Comparison of ENCODE assay signal across 8 mouse cellular contexts in genomic region chr19:5423561-5423960, GRCm38 (mm10). TPM values are rescaled to one million over a fixed set of nuclear protein-coding genes. Genes with fewer than 3 reads are reported as not detected.
A peak's percentile ranks its signal among the peaks of the same experiment; 100 is the strongest.
DNase-seq lines count a peak whose midpoint lies in the region; ATAC-seq and TF ChIP-seq lines count a peak whose summit lies in the region.

No protein-coding gene starts in this region.

- DNase-seq in kidney, postnatal 36 days, result no peak
- DNase-seq in cerebellum, adult 2 months, result peak in 1 of 2 experiments; percentile 37
- no peak for DNase-seq in liver, postnatal 0 days
- DNase-seq in T-cell, adult 2 months (ENCODE audit: low spot score), result no peak
- no peak for DNase-seq in B cell, adult 2 months
- DNase-seq in thymus, postnatal 10 days (ENCODE audit: low spot score in 2 of 2), result no peak

- H3K27me3 ChIP-seq in kidney, embryonic 15.5 days, result no peaks in the 10 kb centered on the region
- H3K27me3 ChIP-seq in cerebellum, adult 2 months (ENCODE audit: control insufficient read depth, insufficient read depth, low read length), result no peaks in the 10 kb centered on the region
- no peaks in the 10 kb centered on the region for H3K27me3 ChIP-seq in heart, embryonic 15.5 days
- H3K27me3 ChIP-seq in liver, postnatal 0 days (ENCODE audit: insufficient read depth, low read length), result no peaks in the 10 kb centered on the region

- peak overlapping the region; percentile 82 for H3K9ac ChIP-seq in kidney, embryonic 15.5 days
- peak overlapping the region; percentile 89 for H3K9ac ChIP-seq in heart, embryonic 15.5 days
- peak overlapping the region; percentile 94 for H3K9ac ChIP-seq in liver, postnatal 0 days (replicated peaks)

- H3K27ac ChIP-seq in kidney, embryonic 15.5 days, result peak overlapping the region; percentile 95
- peak overlapping the region; percentile 20; the same call in 1 of the 2 replicates for H3K27ac ChIP-seq in cerebellum, adult 2 months (ENCODE audit: insufficient read depth, low read length)
- H3K27ac ChIP-seq in heart, embryonic 15.5 days, result peak overlapping the region; percentile 95
- H3K27ac ChIP-seq in liver, postnatal 0 days (ENCODE audit: low read depth), result peak overlapping the region; percentile 92

- H3K36me3 ChIP-seq in kidney, embryonic 15.5 days, result peaks cover 58% of the 10 kb centered on the region
- peaks cover 30% of the 10 kb centered on the region for H3K36me3 ChIP-seq in heart, embryonic 15.5 days
- peaks cover 31% of the 10 kb centered on the region for H3K36me3 ChIP-seq in liver, postnatal 0 days (replicated peaks; ENCODE audit: insufficient read depth, low read length)

- no peak for TF ChIP-seq EP300 in liver, postnatal 0 days (IDR thresholded peaks at IDR 0.05; ENCODE audit: low read depth)

- H3K4me3 ChIP-seq in kidney, embryonic 15.5 days (replicated peaks), result peak overlapping the region; percentile 86
- peak overlapping the region; percentile 86 for H3K4me3 ChIP-seq in cerebellum, adult 2 months (replicated peaks; ENCODE audit: insufficient read depth, low read depth, low read length)
- peak overlapping the region; percentile 83 for H3K4me3 ChIP-seq in heart, embryonic 15.5 days
- peak overlapping the region; percentile 93 for H3K4me3 ChIP-seq in liver, postnatal 0 days (ENCODE audit: low read depth, low read length)

- peak overlapping the region; percentile 79 for H3K4me2 ChIP-seq in kidney, embryonic 15.5 days
- H3K4me2 ChIP-seq in heart, embryonic 15.5 days, result peak overlapping the region; percentile 91
- peak overlapping the region; percentile 97 for H3K4me2 ChIP-seq in liver, postnatal 0 days (ENCODE audit: low read depth, low read length)

- H3K4me1 ChIP-seq in kidney, embryonic 15.5 days, result peaks cover 38% of the 10 kb centered on the region
- H3K4me1 ChIP-seq in cerebellum, adult 2 months (ENCODE audit: control insufficient read depth, insufficient read depth, low read length), result peaks cover 33% of the 10 kb centered on the region
- H3K4me1 ChIP-seq in heart, embryonic 15.5 days (replicated peaks), result peaks cover 30% of the 10 kb centered on the region
- peaks cover 22% of the 10 kb centered on the region for H3K4me1 ChIP-seq in liver, postnatal 0 days (ENCODE audit: insufficient read depth)

- 63% methylated on average over 12 of the region's 12 CpGs for WGBS in kidney, embryonic 15.5 days
- WGBS in cerebellum, adult 2 months, result 43% methylated on average over 12 of the region's 12 CpGs
- WGBS in heart, embryonic 15.5 days, result 67% methylated on average over 12 of the region's 12 CpGs
- WGBS in liver, postnatal 0 days (ENCODE audit: insufficient replicate concordance), result 56% methylated on average over 12 of the region's 12 CpGs

- no peak for ATAC-seq in kidney, embryonic 15.5 days (replicated peaks; ENCODE audit: low FRiP score)
- no peak for ATAC-seq in heart, embryonic 15.5 days (replicated peaks; ENCODE audit: insufficient number of reproducible peaks, insufficient read depth, low FRiP score, low read depth)
- ATAC-seq in liver, postnatal 0 days, result no peak

- TF ChIP-seq POLR2A in cerebellum, adult 2 months (IDR thresholded peaks at IDR 0.05; ENCODE audit: borderline replicate concordance, insufficient read depth, low read length), result no peak

- no peaks in the 10 kb centered on the region for H3K9me3 ChIP-seq in kidney, embryonic 15.5 days (replicated peaks)
- no peaks in the 10 kb centered on the region for H3K9me3 ChIP-seq in heart, embryonic 15.5 days (replicated peaks)
- no peaks in the 10 kb centered on the region for H3K9me3 ChIP-seq in liver, postnatal 0 days (ENCODE audit: low read length)

- no peak for TF ChIP-seq CTCF in cerebellum, adult 2 months (IDR thresholded peaks at IDR 0.05; ENCODE audit: borderline replicate concordance, insufficient read depth, low read depth, low read length)
- TF ChIP-seq CTCF in liver, postnatal 0 days (IDR thresholded peaks at IDR 0.05; ENCODE audit: low read depth), result no peak

RNA-seq across cellular contexts. Expression of gene Drap1, which starts 1.2 kb away (rescaled TPM):
- 248 and 250 TPM in 2 replicates for polyA plus RNA-seq in kidney, embryonic 15.5 days (2015; fragmentation: Nextera tagmentation; extraction: Ambion mirVana)
- 281 and 309 TPM in 2 replicates for polyA plus RNA-seq in cerebellum, adult 2 months (2012; rRNA removed)
- polyA plus RNA-seq in heart, embryonic 15.5 days (2015; fragmentation: Nextera tagmentation; extraction: Ambion mirVana), result 205 and 220 TPM in 2 replicates
- 71.5 and 74.2 TPM in 2 replicates for polyA plus RNA-seq in liver, postnatal 0 days (2015; fragmentation: Nextera tagmentation; extraction: Ambion mirVana)

RNA-seq across cellular contexts. Expression of gene AI837181, which starts 1.4 kb away (rescaled TPM):
- polyA plus RNA-seq in kidney, embryonic 15.5 days (2015; fragmentation: Nextera tagmentation; extraction: Ambion mirVana), result 54.2 and 59.0 TPM in 2 replicates
- polyA plus RNA-seq in cerebellum, adult 2 months (2012; rRNA removed), result 130 and 134 TPM in 2 replicates
- 34.8 and 46.9 TPM in 2 replicates for polyA plus RNA-seq in heart, embryonic 15.5 days (2015; fragmentation: Nextera tagmentation; extraction: Ambion mirVana)
- 15.8 and 16.1 TPM in 2 replicates for polyA plus RNA-seq in liver, postnatal 0 days (2015; fragmentation: Nextera tagmentation; extraction: Ambion mirVana)

RNA-seq across cellular contexts. Expression of gene Tsga10ip, which starts 21.2 kb away (rescaled TPM):
- 0.30 and 0.57 TPM in 2 replicates for polyA plus RNA-seq in kidney, embryonic 15.5 days (2015; fragmentation: Nextera tagmentation; extraction: Ambion mirVana)
- polyA plus RNA-seq in cerebellum, adult 2 months (2012; rRNA removed), result 0.21 TPM in 1 of 2 replicates, not detected in the other
- polyA plus RNA-seq in heart, embryonic 15.5 days (2015; fragmentation: Nextera tagmentation; extraction: Ambion mirVana), result 2.0 TPM in 2 replicates
- polyA plus RNA-seq in liver, postnatal 0 days (2015; fragmentation: Nextera tagmentation; extraction: Ambion mirVana), result 0.14 TPM in 1 of 2 replicates, not detected in the other

RNA-seq across cellular contexts. Expression of gene Fosl1, which starts 23.8 kb away (rescaled TPM):
- 0.39 TPM in 1 of 2 replicates, not detected in the other for polyA plus RNA-seq in kidney, embryonic 15.5 days (2015; fragmentation: Nextera tagmentation; extraction: Ambion mirVana)
- not detected in 2 replicates for polyA plus RNA-seq in cerebellum, adult 2 months (2012; rRNA removed)
- polyA plus RNA-seq in heart, embryonic 15.5 days (2015; fragmentation: Nextera tagmentation; extraction: Ambion mirVana), result not detected in 2 replicates
- not detected in 2 replicates for polyA plus RNA-seq in liver, postnatal 0 days (2015; fragmentation: Nextera tagmentation; extraction: Ambion mirVana)

RNA-seq across cellular contexts. Expression of gene Ccdc85b, which starts 34.1 kb away (rescaled TPM):
- 10.1 and 11.3 TPM in 2 replicates for polyA plus RNA-seq in kidney, embryonic 15.5 days (2015; fragmentation: Nextera tagmentation; extraction: Ambion mirVana)
- 31.0 and 32.5 TPM in 2 replicates for polyA plus RNA-seq in cerebellum, adult 2 months (2012; rRNA removed)
- 9.0 and 9.9 TPM in 2 replicates for polyA plus RNA-seq in heart, embryonic 15.5 days (2015; fragmentation: Nextera tagmentation; extraction: Ambion mirVana)
- polyA plus RNA-seq in liver, postnatal 0 days (2015; fragmentation: Nextera tagmentation; extraction: Ambion mirVana), result 1.6 and 2.1 TPM in 2 replicates

Comparison
In these comparisons a context has a peak if more than half of its experiments do, and no peak if none do; other contexts are left out.
1. H3K27ac ChIP-seq: peak in every context shown above with its lines; median percentile 95 in kidney, embryonic 15.5 days; 95 in heart, embryonic 15.5 days; 92 in liver, postnatal 0 days; 20 in cerebellum, adult 2 months.